Mouse (Mus musculus) brain, adult 2 months (tissue): ENCODE measurements at regions not wholly inside any gene's neighbourhood (a gene's known extent, or its start where the extent isn't known, plus 50 kb on each side); places are given as distances from the start of the nearest gene placed in this dataset.

Source experiments
- DNase-seq: peaks from one replicate; pipeline ENCODE4 v3.0.0; 2011; ENCODE audit warnings: low read depth, low spot score

DNA sequence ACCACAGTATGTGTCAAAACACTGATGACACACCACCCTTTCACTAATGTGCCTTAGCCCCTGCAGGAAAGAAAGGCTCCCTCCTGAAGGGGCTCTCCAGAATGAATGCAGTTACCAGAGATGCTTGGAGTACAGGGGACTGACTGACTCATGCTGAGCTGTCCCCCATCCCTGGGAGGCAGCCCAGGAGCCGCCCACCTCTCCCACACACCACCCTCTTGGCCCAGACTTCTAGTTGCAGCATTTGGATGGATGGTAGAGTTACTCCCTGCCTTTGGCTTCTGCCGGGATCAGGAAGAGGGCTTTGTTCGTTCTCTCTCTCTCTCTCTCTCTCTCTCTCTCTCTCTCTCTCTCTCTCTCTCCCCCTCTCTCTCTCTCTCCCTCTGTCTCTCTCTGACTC is 53.4 kb upstream of the Jun start:
- DNase-seq, result peak; percentile 81

DNA sequence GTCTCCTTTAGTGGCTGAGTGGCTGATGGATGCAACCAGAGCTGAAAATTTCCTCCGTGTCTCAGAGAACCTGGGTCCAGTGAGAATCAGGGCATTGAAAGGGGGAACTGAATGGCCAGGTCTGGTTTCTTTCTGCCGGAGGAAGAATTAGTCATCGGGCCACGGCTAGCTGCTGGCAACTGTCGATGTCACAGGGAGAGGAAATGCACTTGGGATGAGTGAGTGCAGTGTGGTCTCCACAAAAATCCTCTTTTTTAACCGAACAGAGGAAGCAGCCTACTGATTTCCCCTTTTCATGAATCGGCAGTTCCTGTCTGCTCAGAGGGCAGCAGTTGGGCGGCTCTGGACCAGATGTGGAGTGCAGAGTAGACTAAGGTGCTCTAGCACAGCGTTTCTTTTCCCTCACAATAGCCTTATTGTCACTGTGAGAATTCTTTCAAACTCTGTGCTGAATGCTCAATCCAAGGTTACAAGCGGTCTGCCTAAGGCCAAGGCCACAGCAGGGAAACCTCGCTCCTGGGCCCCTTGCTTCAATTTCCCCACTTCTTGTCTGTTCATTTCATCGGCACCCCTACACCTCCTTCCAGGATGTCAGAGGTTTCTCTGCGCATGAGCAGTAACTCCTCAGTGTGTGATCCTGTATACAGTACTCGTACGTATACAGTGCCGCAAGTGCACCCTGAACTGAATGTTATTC is 54.1 kb upstream of the Jun start:
- DNase-seq, result peak; percentile 74

DNA sequence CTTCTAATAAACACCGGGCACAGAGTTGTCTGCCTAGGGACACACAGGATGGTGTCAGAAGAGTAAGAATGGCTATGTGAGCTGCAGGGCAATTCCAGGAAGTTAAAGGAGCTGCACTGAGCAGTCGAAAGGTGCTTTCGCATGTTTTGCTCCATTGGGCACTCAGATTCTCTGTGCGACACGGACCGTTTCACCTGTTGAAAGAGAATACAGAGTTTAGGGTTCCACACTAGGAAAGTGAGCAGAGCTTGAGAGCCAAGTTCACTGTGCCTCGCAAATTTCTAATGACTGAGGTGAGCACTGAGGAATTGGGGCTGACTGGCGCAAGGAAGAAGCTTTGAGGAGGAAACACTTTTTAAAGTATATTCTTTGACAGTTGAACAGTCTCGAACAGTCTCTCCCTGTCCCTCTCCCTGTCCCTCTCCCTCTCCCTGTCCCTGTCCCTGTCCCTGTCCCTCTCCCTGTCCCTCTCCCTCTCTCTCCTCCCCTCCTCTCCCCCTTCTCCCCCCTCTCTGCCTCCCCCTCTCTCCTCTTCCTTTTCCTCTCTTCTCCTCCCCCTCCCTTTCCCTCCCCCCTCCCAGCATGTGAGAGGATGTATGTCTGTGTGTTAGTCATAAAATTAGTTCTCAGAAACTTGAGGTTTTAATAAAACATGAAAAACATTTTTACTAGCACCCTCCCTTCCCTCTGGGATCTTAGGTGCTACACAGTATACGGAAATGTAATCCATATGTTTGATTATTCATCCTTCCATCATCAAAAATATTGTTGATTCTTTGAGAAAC is 55.1 kb upstream of the Jun start:
- no peak for DNase-seq

DNA sequence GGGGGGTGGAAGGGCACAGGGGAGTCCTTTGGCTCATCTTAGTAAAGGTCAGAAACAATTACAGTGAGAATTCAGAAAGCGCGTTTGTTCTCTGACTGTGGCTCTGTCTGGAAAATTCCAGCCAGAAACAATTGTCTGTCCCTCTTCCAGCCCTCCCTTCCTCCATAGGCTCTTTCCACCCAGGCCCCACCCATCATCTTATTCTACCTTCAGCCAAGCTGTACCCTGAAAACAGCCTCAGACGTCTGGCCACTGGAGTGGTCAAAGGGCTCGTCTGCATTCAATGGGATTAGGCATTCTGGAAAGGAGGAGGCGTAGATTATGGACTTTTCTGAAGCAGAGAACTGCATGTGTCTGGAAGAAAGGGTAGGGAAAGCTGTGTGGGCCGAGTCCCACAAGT is 56.8 kb upstream of the Jun start:
- DNase-seq, result no peak

DNA sequence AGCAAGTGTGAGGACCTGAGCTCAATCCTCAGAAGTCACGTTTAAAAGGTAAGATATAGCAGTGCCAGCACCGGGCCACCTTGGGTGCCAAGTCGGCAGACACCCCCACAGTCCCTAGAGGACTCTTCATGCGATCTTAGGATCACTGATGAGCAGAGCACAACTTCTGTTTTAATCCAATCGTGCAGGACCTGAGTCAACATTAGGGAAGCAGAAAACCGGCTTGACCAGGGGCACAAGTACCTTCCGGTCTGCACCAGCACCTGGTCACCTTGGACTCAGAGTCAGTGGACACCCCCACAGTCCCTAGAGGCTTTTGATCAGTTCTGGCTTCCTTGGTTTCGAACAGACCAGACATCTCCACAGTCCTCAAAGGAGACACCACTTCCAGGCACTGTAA is 58.8 kb upstream of the Jun start:
- DNase-seq, result no peak

DNA sequence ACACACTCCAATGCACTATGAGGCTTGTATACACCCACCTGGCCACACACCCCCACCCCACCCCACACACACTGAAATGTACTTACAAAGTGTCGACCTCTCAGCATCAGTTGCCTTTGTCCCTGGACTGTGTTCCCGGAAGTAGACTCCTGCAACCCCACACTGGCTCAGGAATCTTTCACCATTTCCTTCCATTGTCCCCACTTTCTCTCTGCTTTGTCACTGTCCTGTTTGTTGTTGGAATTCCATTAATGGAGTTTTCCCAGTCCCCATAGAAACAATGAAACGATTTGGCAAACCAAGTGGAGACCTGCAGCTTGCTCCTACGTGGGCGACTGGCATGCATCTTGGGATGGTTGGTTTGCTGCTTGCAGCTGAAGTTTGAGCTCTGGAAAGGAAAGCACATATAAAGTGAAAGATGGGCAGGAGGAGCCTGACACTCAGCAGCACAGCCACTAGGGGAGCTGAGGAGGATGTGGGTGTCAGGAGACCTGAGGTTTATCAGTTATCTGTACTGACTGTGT is 65.2 kb upstream of the Jun start:
- DNase-seq, result no peak

DNA sequence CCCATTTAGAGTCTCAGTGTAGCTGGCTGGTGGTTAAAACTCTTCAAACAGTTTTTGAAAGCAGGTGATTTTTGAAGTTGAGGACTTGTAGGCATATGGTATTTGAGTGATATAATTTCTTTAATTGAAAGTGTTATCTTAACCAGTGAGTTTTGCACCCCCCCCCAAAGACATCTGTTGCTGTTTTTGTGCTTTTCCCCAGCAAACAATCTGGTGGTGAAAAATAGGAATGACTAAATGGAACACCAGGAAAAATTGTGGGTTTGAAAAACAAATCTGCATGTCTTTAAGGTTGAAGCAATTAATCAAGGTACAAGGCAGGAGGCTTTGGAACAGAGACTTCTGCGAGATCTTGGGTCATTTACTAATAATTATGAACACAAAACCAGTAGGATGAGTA is 68.9 kb upstream of the Jun start:
- peak; percentile 53 for DNase-seq

DNA sequence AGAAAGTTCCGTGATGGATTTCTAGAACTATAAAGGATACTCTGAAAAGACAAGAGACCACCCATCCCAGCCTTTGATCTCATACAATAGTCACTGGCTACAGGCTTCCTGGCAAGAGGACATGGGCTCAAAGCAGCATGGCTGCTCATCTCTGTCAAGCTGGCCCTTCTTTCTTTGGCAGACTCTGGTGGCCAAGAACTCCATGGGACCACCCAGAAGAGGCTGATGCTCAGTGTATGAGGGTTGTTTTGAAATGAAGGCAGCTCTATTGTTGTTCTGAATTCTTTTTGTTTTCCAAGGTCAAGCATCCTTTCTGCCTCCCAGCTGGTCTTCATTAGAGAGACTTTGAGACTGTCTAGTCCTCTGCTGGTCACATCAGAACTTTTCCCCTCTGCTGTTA is 73.3 kb upstream of the Jun start:
- no peak for DNase-seq

DNA sequence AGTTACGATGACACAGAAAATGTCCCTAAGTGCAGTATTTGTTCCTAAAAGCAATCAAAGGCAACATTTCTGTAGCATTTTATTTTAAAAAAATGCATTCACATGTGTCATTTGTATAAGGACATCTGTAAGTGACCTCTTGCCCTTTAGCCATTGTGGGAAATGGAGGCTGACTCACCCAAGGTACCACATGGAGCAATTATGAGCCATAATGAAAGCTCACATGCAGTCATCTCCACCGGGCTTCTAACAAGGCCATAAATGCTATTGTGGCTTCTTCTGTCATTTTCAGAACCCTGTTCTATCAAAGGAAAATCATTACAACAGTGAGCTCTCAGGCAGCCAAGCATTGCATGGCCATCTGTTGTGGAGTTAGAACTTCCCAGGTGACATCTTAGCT is 75.9 kb upstream of the Jun start:
- peak; percentile 16 for DNase-seq

DNA sequence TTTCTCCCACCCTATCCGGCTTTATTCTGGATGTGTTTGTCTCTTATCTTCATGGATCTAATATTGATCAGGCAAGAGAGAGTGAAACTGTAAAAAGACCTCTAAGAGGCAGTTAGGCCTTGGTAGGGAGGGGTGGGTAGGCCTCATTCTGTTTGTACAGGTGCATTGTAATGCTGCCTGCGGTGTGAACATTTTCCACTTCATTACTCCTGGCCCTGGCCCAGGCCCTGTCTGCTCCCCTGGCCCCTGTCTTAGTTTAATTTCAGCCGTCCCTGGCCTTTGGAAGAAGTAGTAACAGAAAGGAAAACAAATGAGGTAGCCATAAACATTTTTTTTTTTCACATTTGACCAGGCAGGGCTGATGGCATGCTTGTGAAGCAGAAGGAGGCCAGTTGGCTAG is 81.8 kb upstream of the Jun start:
- no peak for DNase-seq

DNA sequence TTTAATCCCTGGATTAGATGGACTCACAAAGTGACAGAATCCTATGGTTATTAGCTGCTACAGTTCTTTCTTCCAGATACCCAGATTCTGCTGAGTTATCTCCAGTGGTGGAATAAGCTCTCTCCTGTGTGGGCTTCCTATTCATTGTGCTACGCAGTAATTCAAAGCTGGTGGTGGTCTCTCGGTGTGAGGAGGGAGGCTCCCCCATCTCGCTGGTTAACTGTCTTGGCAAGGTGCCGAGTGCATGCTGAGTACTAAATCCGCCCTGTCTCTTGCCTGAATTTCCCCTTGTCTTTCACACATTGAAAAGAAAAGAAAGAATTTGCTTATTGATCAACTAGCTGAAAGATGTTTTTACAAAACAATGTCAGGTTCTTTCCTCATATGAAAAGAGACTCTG is 82.6 kb upstream of the Jun start:
- DNase-seq, result no peak

DNA sequence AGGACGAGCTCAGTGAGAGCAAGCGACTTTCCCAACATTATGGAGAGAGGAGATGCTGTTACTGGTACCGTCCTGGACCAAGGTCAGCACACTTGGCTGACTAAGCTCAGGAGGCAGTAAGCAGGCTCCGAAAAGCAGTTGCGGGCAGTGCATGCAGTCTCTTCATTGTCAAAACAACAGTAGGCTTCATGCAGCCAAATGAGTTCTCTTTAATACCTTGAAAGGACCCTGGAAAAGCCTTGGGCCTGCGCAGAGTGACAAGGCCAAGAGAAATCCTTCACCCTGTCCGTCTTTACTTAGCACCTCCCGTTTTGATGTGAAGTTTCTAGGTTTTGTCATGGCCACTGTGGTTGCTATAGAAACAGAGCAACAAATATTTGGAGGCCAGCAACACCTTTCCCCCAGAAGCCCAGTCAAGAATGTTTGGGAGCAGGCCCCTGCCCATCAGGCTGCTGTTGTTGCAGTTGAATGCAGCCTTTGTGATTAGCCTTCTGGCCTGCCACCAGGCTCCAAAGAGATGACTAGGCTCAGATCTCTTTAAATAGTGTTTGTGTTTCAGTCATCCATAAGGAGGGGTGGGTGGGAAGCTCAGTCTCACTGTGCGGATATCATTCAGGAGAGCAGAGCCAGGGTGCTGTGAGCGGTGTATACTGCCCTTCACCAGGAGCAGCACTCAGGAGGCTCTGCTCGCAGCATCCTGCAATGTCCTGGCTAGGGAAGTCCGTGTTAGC is 85.6 kb upstream of the Jun start:
- DNase-seq, result peak; percentile 66

DNA sequence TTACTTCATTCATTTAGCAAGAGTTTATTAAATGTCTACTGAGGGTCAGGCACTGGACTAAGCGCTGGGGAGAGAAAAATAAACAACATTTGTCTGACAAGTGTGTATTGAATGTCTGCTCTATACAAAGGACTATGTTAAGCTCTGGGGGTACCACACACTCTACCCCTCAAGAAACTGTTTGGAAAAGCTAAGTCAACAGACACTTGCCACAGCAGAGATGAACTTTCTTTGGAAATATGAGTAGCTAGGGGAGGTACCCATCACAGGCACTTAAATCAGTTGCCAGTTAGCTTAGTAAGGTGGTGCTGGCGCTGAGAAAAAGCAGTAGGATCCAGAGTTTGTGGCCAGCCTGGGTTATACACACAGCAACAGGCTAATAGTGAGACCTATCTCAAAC is 86.7 kb upstream of the Jun start:
- no peak for DNase-seq

DNA sequence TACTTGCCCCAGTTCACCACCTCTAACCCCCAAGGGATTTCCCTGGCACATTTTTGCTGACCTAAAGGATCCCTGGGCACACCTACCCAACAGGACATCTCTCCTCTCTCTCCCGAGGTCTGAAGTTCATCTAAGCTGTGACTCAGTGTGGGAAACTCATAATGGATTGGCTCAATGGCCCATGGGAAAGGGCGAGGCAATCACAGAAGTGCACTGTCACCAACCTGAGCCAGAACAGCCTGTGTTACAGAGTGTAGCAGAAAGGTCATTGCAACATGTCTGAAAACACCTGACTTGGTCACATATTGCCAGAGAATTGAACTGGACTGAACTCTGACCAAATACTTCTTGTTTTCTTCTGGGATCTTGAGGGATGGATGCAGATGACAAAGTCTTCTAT is 89.2 kb upstream of the Jun start:
- DNase-seq, result no peak

DNA sequence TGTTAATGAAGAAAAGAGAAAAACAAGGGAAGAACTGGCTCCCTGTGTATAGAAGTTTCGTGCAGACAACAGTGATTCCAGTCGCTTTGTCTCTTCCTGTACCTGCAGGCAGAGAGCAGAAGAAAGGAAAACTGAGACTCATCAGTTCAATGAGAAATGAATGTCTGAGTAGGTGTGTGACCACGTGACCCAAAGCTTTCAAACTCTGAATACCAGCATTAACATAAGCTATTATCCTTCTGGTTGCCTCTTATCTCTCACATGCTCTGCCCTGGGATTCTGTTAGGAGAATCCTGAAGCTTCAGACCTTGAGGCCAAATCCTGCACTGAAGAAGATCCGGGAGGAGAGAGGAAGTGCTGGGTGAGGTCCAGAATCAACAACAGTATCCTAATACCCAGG is 91.1 kb upstream of the Jun start:
- DNase-seq, result no peak

DNA sequence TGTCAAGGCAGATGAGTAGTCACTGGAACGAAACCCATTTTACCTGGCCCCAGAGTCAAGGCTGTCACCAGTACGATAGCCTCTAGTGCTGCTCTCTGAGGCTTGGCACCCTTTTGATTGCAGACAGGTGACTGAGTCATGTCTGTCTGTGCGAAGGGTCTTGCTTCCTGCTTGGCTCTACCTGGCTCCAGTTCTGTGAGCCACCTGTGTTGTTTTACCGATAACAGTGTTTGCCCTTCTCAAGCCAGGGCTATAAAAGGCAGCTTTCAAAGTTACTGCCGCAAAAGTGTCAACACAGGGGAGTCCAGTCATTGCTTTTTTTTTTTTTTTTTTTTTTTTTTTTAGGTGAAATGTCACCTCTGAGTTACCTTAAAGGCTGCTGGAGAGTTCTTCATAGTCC is 91.6 kb upstream of the Jun start:
- no peak for DNase-seq

DNA sequence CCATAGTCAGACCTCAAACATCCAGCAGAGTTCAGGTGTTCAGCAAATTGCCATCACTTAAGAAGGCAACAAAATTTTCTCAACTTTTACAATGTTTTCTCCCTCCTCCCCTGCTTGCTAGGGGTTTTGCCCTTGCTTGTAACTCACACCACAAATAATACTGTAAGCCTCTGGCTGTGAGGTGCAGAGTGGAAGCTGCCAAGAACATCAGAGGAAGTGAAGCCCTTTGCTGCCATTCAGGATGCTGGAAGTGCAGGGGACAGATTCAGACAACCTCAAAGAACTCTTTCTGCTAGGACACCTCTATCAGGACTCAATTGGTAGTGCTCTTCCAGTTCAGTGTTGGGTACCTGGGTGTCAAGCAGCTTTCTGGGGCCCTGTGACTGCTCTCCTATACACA is 92.4 kb upstream of the Jun start:
- no peak for DNase-seq

DNA sequence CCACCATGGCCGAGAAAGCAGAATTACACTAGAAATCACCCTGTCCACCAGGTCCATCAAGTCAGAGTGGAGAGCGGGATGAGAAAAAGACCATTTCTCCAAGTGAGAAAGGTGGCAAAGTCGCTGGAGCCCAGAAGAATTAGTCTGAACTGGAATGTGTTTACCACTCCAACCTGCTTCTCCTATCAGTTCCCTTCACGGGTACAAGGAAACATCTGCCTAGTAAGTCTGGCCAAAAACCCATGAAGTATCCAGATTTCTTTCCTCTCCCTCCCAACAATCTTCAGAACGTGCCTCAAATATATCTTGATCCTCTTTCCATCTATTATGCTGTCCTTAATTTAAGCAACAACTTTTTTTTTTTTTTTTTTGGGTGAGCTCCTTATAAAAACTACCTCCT is 94.2 kb upstream of the Jun start:
- DNase-seq, result peak; percentile 15

DNA sequence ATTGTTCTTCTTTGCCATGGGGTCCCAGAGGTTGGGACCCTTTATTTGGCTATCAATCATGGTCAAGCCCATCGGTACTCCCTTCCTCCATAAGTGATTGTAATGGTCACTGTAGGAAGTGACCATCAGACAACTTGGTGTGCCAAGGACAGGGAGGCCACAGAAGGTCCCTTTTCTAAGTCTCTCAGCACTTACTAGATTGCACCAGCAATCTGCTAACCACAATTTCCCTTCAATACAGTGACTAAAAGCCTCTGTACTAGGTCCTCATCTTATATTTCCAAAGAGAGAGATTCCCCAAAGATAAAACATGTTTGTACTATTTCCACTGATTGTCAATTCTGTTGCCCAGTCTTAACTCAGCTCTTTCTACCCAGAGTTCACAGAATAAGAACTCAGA is 96.6 kb upstream of the Jun start:
- DNase-seq, result no peak

DNA sequence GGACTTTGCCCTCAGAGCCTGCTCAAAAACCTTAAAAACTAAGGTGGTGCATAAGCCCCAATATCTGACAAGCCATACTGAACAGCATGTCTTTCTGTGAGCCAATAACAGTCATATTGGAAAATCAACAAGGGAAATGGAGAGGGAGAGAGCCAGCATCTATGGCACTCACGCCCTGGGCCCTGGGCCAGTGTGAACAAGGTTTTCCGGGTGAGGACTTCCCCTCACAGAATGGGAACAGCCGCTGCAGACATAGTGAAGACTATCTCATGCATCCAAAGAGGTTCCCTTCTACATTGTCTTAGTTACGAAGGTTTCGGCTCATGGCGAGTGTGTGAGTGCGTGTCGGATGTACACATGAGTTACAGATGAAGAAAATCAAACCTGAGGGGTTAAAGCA is 99.7 kb upstream of the Jun start:
- no peak for DNase-seq

DNA sequence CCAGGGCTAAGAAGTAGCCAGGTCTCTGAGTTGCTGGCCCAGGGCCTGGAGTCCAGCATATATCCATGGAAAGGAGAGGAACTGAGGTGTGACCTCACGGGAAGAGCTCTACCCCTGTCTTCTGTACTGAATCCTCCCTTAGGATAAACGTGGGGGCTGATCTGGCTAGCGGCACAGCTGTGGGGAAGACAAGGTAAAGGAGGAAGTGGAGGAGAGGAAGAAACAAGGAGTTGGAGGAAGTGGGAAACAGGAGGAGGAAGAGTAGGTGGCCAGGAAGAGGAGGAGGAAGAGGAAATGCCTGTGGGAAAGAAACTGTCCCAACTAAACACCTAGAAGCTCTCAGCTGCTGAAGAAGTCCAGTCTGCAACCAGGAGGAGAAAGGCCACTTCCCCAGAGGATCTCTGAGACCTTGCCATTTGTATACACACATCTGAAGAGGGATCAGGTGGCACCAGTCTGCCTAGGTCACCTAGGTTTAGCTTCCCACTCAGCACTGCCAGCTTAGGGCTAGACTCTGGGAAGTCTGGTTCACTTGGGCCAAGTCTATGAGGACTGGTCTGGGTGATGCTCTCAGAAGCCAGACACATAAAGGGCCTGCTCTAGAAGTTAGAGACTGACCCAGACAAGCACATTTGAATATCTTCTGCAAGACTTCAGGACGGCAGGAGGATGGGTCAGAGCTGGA is 100.6 kb upstream of the Jun start:
- no peak for DNase-seq

DNA sequence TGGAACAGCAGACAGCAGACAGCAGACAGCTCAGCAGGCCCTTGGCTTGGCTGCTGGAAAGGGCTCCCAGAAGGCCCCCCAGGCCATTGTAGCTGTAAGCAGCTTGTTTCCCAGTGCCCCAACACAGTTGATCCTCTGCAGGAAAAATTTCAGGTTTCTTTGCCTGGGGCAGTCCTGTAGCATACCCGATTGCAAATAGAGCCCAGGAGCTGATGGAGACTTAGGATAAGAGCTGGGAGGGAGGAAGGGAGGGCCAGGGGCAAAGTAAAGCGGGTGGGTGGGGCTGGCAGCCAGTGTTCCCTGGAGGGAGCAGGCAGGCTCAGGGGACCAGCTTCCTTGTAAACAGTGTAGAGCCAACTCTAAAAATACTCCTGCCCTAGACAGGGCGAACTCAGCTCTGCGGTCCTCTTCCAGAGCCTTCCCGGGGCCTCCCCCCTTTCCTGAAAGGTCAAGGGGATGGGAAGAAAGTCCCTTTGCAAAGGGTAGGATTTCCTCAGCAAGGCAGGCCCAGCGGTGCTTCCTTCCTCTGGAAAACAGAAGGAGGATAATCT is 101.8 kb upstream of the Jun start:
- DNase-seq, result no peak
